Mouse (Mus musculus): Measurements from ENCODE around the gene Wdr91. TPM values are rescaled to one million over a fixed set of nuclear protein-coding genes. Genes with fewer than 3 reads are reported as not detected.

Wdr91 gene
- total and polyA plus RNA-seq, 2 experiments from 2014 or later, result 19.1 to 52.6 TPM

DNA sequence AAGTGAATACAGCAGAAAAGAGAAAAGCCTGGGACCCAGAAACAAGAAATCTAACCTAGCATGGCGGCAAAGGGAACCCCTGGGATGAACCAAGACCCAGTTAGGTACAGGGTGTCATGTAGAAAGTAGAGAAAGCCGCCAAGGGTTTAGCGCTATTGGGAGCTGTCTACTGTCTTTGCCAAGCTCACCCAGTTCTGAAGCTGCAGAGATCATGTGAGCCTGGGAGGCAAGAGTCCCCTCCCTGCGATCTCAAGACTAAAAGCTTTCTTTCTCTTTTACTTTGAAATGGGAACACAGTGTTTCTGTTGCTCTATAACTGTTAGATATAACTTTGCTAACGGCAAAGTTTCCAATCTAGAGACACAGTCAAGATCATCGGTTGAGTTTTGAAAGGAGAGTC, 48.3 kb downstream of the Wdr91 start:
- Histone ChIP-seq H3K9ac (replicated peaks; ENCODE audit: low read length, poor library complexity, severe bottlenecking) (no peak overlapping the region), H3K27ac (ENCODE audit: low read depth, low read length) (no peak overlapping the region), H3K36me3 (ENCODE audit: insufficient read depth, low read length) (no peaks in the 10 kb centered on the region), H3K4me1 (ENCODE audit: insufficient read depth, low read length) (no peaks in the 10 kb centered on the region), H3K4me3 (ENCODE audit: low read depth, low read length) (no peak overlapping the region), H3K27me3 (ENCODE audit: insufficient read depth, low read length) (no peaks in the 10 kb centered on the region), H3K4me2 (ENCODE audit: low read depth, low read length, poor library complexity, severe bottlenecking) (no peak overlapping the region), H3K9me3 (ENCODE audit: low read length) (no peaks in the 10 kb centered on the region)
- DNase-seq (ENCODE audit: low spot score), result no peak
- TF ChIP-seq CTCF (IDR thresholded peaks at IDR 0.05), result no peak
- 92% methylated on average over 6 of the region's 6 CpGs for WGBS
- no peak for ATAC-seq (ENCODE audit: low FRiP score)

DNA sequence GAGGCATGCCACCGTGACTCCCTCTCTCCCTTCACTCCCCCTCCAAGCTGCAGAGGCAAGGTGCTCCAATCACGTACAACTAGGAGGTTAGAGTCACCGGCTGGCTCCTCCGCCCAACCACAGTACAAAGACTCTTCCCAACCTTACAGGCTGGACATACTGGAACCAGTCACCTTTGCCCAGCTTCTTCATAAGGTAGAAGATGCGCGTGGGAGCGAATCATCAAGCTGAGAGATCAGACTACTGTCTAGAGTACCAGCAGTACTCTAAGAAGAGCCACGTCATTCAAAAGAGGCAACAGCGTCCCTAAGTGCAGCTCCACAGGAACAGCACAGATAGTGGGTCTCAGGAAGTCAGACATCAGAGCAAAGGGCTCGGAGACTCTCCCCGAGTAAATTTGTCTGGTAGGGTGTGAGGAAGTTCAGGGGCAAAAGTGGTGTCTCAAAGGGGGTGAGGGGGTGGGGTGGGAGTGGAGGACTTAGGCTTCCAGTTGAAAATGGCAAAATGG, 49.1 kb downstream of the Wdr91 start:
- ATAC-seq (ENCODE audit: low FRiP score), result no peak
- Histone ChIP-seq H3K4me2 (ENCODE audit: low read depth, low read length, poor library complexity, severe bottlenecking) (no peak overlapping the region), H3K36me3 (ENCODE audit: insufficient read depth, low read length) (no peaks in the 10 kb centered on the region), H3K27me3 (ENCODE audit: insufficient read depth, low read length) (no peaks in the 10 kb centered on the region), H3K4me1 (ENCODE audit: insufficient read depth, low read length) (no peaks in the 10 kb centered on the region), H3K27ac (ENCODE audit: low read depth, low read length) (no peak overlapping the region), H3K4me3 (ENCODE audit: low read depth, low read length) (no peak overlapping the region), H3K9ac (replicated peaks; ENCODE audit: low read length, poor library complexity, severe bottlenecking) (no peak overlapping the region), H3K9me3 (ENCODE audit: low read length) (no peaks in the 10 kb centered on the region)
- no peak for TF ChIP-seq CTCF (IDR thresholded peaks at IDR 0.05)
- 92% methylated on average over 11 of the region's 11 CpGs for WGBS
- DNase-seq (ENCODE audit: low spot score), result no peak

DNA sequence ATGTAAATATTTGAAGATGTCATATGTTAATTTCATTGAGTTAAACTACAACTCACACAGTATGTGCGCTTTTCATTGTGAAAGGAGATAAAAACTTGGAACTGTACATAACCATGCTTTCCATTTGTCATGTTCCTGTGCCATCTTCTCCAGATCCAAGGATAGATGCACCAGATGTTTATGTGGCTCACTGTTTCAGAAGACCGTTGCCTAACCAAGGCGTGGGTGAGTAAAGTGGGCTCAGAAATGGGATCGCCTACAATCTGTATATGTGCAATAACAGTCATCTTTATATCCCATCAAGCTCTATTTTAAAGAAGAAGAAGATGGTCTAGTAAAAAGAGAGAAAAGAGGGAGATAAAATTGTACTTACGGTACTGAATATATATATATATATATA, 78.3 kb downstream of the Wdr91 start:
- Histone ChIP-seq H3K4me2 (ENCODE audit: low read depth, low read length, poor library complexity, severe bottlenecking) (no peak overlapping the region), H3K27me3 (ENCODE audit: insufficient read depth, low read length) (no peaks in the 10 kb centered on the region), H3K4me3 (ENCODE audit: low read depth, low read length) (no peak overlapping the region), H3K9ac (replicated peaks; ENCODE audit: low read length, poor library complexity, severe bottlenecking) (no peak overlapping the region), H3K4me1 (ENCODE audit: insufficient read depth, low read length) (no peaks in the 10 kb centered on the region), H3K27ac (ENCODE audit: low read depth, low read length) (no peak overlapping the region), H3K36me3 (ENCODE audit: insufficient read depth, low read length) (no peaks in the 10 kb centered on the region), H3K9me3 (ENCODE audit: low read length) (no peaks in the 10 kb centered on the region)
- no peak for DNase-seq (ENCODE audit: low spot score)
- WGBS, result 96% methylated on average over 5 of the region's 5 CpGs
- ATAC-seq (ENCODE audit: low FRiP score), result no peak
- TF ChIP-seq CTCF (IDR thresholded peaks at IDR 0.05), result no peak

Other genes with a start within 250 kb of the Wdr91 start
- 20.7 and 23.7 TPM in 2 replicates for gene Agbl3, start 130.4 kb downstream of the Wdr91 start, total RNA-seq (2014; rRNA removed)
- gene Agbl3, start 130.4 kb downstream of the Wdr91 start, polyA plus RNA-seq (2015; fragmentation: Nextera tagmentation; extraction: Ambion mirVana), result 23.3 and 25.0 TPM in 2 replicates
- gene Tmem140, start 47.7 kb downstream of the Wdr91 start, total RNA-seq (2014; rRNA removed), result 2.5 and 2.8 TPM in 2 replicates
- gene Tmem140, start 47.7 kb downstream of the Wdr91 start, polyA plus RNA-seq (2015; fragmentation: Nextera tagmentation; extraction: Ambion mirVana), result 0.46 and 0.67 TPM in 2 replicates
- gene Cyren, start 32.8 kb downstream of the Wdr91 start, total RNA-seq (2014; rRNA removed), result 2.8 and 6.0 TPM in 2 replicates
- 4.8 and 4.9 TPM in 2 replicates for gene Cyren, start 32.8 kb downstream of the Wdr91 start, polyA plus RNA-seq (2015; fragmentation: Nextera tagmentation; extraction: Ambion mirVana)
- not detected in 2 replicates for gene Stra8, start 9.3 kb upstream of the Wdr91 start, total RNA-seq (2014; rRNA removed)
- gene Stra8, start 9.3 kb upstream of the Wdr91 start, polyA plus RNA-seq (2015; fragmentation: Nextera tagmentation; extraction: Ambion mirVana), result not detected in 2 replicates
- gene Slc23a4, start 77.5 kb upstream of the Wdr91 start, total RNA-seq (2014; rRNA removed), result 1.1 and 1.2 TPM in 2 replicates
- gene Slc23a4, start 77.5 kb upstream of the Wdr91 start, polyA plus RNA-seq (2015; fragmentation: Nextera tagmentation; extraction: Ambion mirVana), result 0.43 and 0.87 TPM in 2 replicates
- gene Cnot4, start 222.8 kb upstream of the Wdr91 start, total RNA-seq (2014; rRNA removed), result 28.4 and 33.9 TPM in 2 replicates
- gene Cnot4, start 222.8 kb upstream of the Wdr91 start, polyA plus RNA-seq (2015; fragmentation: Nextera tagmentation; extraction: Ambion mirVana), result 28.0 and 29.9 TPM in 2 replicates